Mouse (Mus musculus) megakaryocyte, embryonic 14.5 days (primary cell): Measurements from ENCODE around the gene Dapp1.

ENCODE experiments used
- FLI1 ChIP-seq: IDR thresholded peaks from 2 replicates; pipeline ENCODE4 v1.6.1; 2012; ENCODE audit warnings: low read length, inconsistent platforms, mixed read lengths
- GATA1 ChIP-seq: IDR thresholded peaks from 3 replicates; pipeline ENCODE4 v1.6.1; 2012; ENCODE audit warnings: mixed read lengths, low read length, inconsistent platforms, borderline replicate concordance

DNA sequence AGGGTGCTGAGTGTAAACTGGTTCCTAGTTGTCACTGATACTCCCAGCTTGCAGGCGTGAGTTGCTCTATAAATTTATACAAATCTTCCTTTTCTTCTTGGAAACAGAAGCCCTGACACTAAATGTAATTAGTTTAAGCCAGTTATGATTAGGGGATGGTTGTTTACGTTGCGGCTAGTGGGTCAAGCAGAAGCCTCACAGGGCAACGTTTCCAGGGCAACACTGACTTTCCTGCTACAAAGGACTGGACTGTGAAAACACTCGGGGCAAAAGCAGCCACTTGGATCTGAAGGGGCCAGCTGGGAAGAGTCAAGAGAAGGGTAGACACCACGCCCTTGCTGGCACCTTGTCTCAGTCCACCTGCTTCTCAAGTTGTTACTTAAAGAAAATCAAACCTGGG is 44.8 kb downstream of the Dapp1 start:
- no peak for TF ChIP-seq GATA1
- no peak for TF ChIP-seq FLI1
